Mouse (Mus musculus) kidney, postnatal 0 days (tissue): ENCODE data around the gene Gjb5. TPM values are rescaled to one million over a fixed set of nuclear protein-coding genes. Genes with fewer than 3 reads are reported as not detected.

Experiments used
- ATAC-seq: fragments of 200-750 bp; cut with Nextera tagmentation; replicated peaks from 2 replicates; pipeline ENCODE4 v1.8.0; 2017; ENCODE audit warnings: low read depth, moderate number of reproducible peaks, moderate TSS enrichment, moderate library complexity; ENCODE audit not compliant: low FRiP score
- DNase-seq: peaks from one replicate; pipeline ENCODE4 v3.0.0-alpha.2; 2016; ENCODE audit warnings: low spot score
- H3K27ac ChIP-seq: fragments of 300-500 bp; sonication (generic); 2 replicates; pipeline ENCODE4 v1.5.1; 2014; ENCODE audit warnings: mild to moderate bottlenecking
- H3K27me3 ChIP-seq: fragments of 300-500 bp; sonication (generic); 2 replicates; pipeline ENCODE4 v1.6.1; 2014; ENCODE audit warnings: low read length, mixed read lengths; ENCODE audit not compliant: insufficient read depth
- H3K36me3 ChIP-seq: fragments of 300-500 bp; sonication (generic); 2 replicates; pipeline ENCODE4 v1.6.1; 2014; ENCODE audit warnings: low read length, mixed read lengths; ENCODE audit not compliant: insufficient read depth
- H3K4me1 ChIP-seq: fragments of 300-500 bp; sonication (generic); replicated peaks from 2 replicates; pipeline ENCODE4 v1.6.1; 2014; ENCODE audit warnings: antibody characterized with exemption, low read length, mixed read lengths; ENCODE audit not compliant: insufficient read depth
- H3K4me2 ChIP-seq: fragments of 300-500 bp; sonication (generic); 2 replicates; pipeline ENCODE4 v1.6.1; 2014; ENCODE audit warnings: mild to moderate bottlenecking, low read length, moderate library complexity, mixed read lengths
- H3K4me3 ChIP-seq: fragments of 300-500 bp; sonication (generic); replicated peaks from 2 replicates; pipeline ENCODE4 v1.5.1; 2014; ENCODE audit warnings: low read depth, low read length
- H3K9ac ChIP-seq: fragments of 300-500 bp; sonication (generic); 2 replicates; pipeline ENCODE4 v1.6.1; 2014; ENCODE audit warnings: low read depth, low read length
- H3K9me3 ChIP-seq: fragments of 300-500 bp; sonication (generic); replicated peaks from 2 replicates; pipeline ENCODE4 v1.6.1; 2016; ENCODE audit warnings: low read length, inconsistent platforms, mixed read lengths
- CTCF ChIP-seq: IDR thresholded peaks from 2 replicates; pipeline ENCODE4 v1.5.1; 2016; ENCODE audit warnings: antibody characterized with exemption, low read depth, mild to moderate bottlenecking, moderate library complexity
- WGBS: fragments of 180-500 bp; shearing (Covaris S2); extraction: QIAGEN DNeasy Blood & Tissue Kit; methylation state at CpG from one replicate; pipeline ENCODE4 v1.1.7; 2014; 5-methylcytosine and 5-hydroxymethylcytosine counted together
- polyA plus RNA-seq: library from polyadenylated mRNA; unstranded; fragments of >200 nt; fragmentation: Nextera tagmentation; extraction: Ambion mirVana; gene quantifications from 2 replicates; pipeline ENCODE4 v1.2.1, GENCODE M21; 2015

The Gjb5 gene
- polyA plus RNA-seq, result 1.3 and 1.4 TPM in 2 replicates

GRCm38 (mm10) chr4:127358018-127358417 is at the start of gene Gjb5:
Gene Gjb5, minus strand, starts transcription at chr4:127358181.
- Histone ChIP-seq H3K27me3 (no peaks in the 10 kb centered on the region), H3K9ac (no peak within 1 kb of the TSS), H3K4me3 (no peak within 1 kb of the TSS), H3K36me3 (no peaks in the 10 kb centered on the region), H3K27ac (no peak within 1 kb of the TSS), H3K9me3 (no peaks in the 10 kb centered on the region), H3K4me2 (peak within 1 kb of the TSS; percentile 21; the same call in 1 of the 2 replicates), H3K4me1 (no peaks in the 10 kb centered on the region)
- TF ChIP-seq CTCF, result no peak
- 12% methylated on average over 5 of the region's 5 CpGs for WGBS
- DNase-seq (peak; percentile 57), ATAC-seq (peak; percentile 80)

DNA sequence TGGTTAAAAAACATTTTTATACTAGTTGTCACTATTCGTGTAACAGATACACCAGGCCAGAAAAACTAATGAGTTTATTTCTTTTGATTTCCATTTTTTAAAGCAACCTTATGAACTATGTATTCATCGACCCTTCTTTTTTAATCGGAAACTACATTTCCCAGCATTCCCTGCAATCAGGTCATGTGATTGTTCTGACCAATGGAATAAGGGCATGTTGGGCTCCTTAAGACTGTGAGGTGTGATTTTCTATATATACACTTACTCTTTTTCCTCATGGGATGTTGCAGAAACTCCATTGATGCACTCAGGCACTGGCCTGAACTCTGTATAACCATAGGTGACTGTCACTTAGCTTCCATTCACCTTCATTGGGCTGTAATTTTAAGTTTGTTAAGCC is 44.6 kb upstream of the Gjb5 start:
- no peak overlapping the region for H3K4me3 ChIP-seq
- WGBS, result 73% methylated on average over 3 of the region's 3 CpGs

GRCm38 (mm10) chr4:127402166-127402565 is 44.2 kb upstream of the Gjb5 start:
- Histone ChIP-seq H3K9ac (no peak overlapping the region), H3K27ac (no peak overlapping the region), H3K27me3 (no peaks in the 10 kb centered on the region), H3K9me3 (no peaks in the 10 kb centered on the region), H3K36me3 (no peaks in the 10 kb centered on the region), H3K4me3 (no peak overlapping the region), H3K4me2 (no peak overlapping the region), H3K4me1 (no peaks in the 10 kb centered on the region)
- TF ChIP-seq CTCF, result no peak
- DNase-seq, result no peak
- WGBS, result 84% methylated on average over 4 of the region's 4 CpGs
- ATAC-seq, result no peak

More for the DNA sequence above, 44.6 kb upstream of the Gjb5 start:
- Histone ChIP-seq H3K27me3 (no peaks in the 10 kb centered on the region), H3K4me1 (no peaks in the 10 kb centered on the region), H3K9ac (no peak overlapping the region), H3K36me3 (no peaks in the 10 kb centered on the region), H3K27ac (no peak overlapping the region), H3K9me3 (no peaks in the 10 kb centered on the region), H3K4me2 (no peak overlapping the region)
- ATAC-seq (no peak), DNase-seq (no peak)
- no peak for TF ChIP-seq CTCF

GRCm38 (mm10) chr4:127400165-127401145 is 42.5 kb upstream of the Gjb5 start:
- Histone ChIP-seq H3K9ac (no peak overlapping the region), H3K27me3 (no peaks in the 10 kb centered on the region), H3K36me3 (no peaks in the 10 kb centered on the region), H3K27ac (no peak overlapping the region), H3K9me3 (no peaks in the 10 kb centered on the region), H3K4me1 (no peaks in the 10 kb centered on the region), H3K4me3 (no peak overlapping the region), H3K4me2 (no peak overlapping the region)
- DNase-seq (no peak), ATAC-seq (no peak)
- no peak for TF ChIP-seq CTCF
- WGBS, result 58% methylated on average over 11 of the region's 11 CpGs

DNA sequence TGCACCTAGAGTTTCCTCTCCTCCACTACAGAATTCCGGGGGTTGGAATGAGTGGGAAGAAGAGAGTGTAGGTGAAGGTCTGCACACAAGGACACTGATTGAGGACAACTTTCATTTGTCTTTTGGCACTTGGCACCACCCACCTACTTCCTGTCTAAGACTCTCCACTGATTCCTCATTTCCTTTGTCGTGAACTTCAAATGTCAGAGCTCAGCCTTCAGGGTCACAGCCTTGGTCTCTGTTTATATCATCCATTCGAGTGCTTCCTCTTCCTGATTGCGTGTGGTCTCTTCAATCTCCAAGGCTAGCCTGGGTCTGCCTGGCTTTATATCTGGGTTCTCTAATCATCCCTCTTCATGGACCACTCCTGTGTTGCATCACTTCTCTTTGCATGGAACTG is 37.6 kb upstream of the Gjb5 start:
- ATAC-seq (no peak), DNase-seq (no peak)
- Histone ChIP-seq H3K9ac (no peak overlapping the region), H3K4me3 (no peak overlapping the region), H3K36me3 (no peaks in the 10 kb centered on the region), H3K4me1 (no peaks in the 10 kb centered on the region), H3K9me3 (no peaks in the 10 kb centered on the region), H3K4me2 (no peak overlapping the region), H3K27me3 (no peaks in the 10 kb centered on the region), H3K27ac (no peak overlapping the region)
- 63% methylated on average over 4 of the region's 4 CpGs for WGBS
- TF ChIP-seq CTCF, result no peak

DNA sequence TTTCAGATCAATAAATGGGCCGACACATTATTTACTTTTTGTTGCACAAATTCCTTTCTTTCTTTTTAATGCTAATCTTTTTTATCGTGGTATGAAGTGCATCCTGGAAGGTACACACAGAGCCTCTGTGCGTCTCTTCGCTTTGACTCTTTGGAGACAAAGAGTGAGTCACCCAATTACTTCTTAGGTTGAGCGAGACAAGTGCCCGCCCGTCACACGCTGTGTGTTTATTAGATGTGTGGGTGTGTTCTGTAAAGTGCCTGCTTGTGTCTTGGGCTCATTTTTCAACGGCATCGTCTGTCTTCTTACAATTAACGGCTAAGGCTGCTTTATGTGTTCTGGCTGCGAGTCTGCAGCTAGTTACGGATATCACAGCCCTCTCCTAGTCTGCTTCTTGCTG is 31.7 kb upstream of the Gjb5 start:
- ATAC-seq (no peak), DNase-seq (no peak)
- Histone ChIP-seq H3K9me3 (no peaks in the 10 kb centered on the region), H3K4me3 (no peak overlapping the region), H3K4me2 (no peak overlapping the region), H3K4me1 (no peaks in the 10 kb centered on the region), H3K9ac (no peak overlapping the region), H3K27ac (no peak overlapping the region), H3K27me3 (no peaks in the 10 kb centered on the region), H3K36me3 (no peaks in the 10 kb centered on the region)
- 16% methylated on average over 13 of the region's 13 CpGs for WGBS
- TF ChIP-seq CTCF, result no peak
